Mouse (Mus musculus) intestine, postnatal 0 days (tissue): ENCODE data around the gene Plrg1. TPM values are rescaled to one million over a fixed set of nuclear protein-coding genes. Genes with fewer than 3 reads are reported as not detected.

ENCODE experiments used
- ATAC-seq: fragments of 200-750 bp; cut with Nextera tagmentation; 2 replicates; pipeline ENCODE4 v1.8.0; 2017; ENCODE audit warnings: mild to moderate bottlenecking, moderate TSS enrichment, moderate library complexity
- H3K27ac ChIP-seq: fragments of 300-500 bp; sonication (generic); 2 replicates; pipeline ENCODE4 v1.5.1; 2014; ENCODE audit warnings: mild to moderate bottlenecking, low read depth, low read length, moderate library complexity
- H3K27me3 ChIP-seq: fragments of 300-500 bp; sonication (generic); replicated peaks from 2 replicates; pipeline ENCODE4 v1.6.1; 2014; ENCODE audit warnings: low read length, mixed read lengths; ENCODE audit not compliant: control insufficient read depth, insufficient read depth
- H3K36me3 ChIP-seq: fragments of 300-500 bp; sonication (generic); 2 replicates; pipeline ENCODE4 v1.6.1; 2014; ENCODE audit warnings: mild to moderate bottlenecking, moderate library complexity; ENCODE audit not compliant: control insufficient read depth, insufficient read depth
- H3K4me1 ChIP-seq: fragments of 300-500 bp; sonication (generic); replicated peaks from 2 replicates; pipeline ENCODE4 v1.6.1; 2014; ENCODE audit warnings: antibody characterized with exemption, low read length, mixed read lengths; ENCODE audit not compliant: control insufficient read depth, insufficient read depth
- H3K4me2 ChIP-seq: fragments of 300-500 bp; sonication (generic); replicated peaks from 2 replicates; pipeline ENCODE4 v1.6.1; 2014; ENCODE audit warnings: low read depth, mild to moderate bottlenecking, moderate library complexity
- H3K4me3 ChIP-seq: fragments of 300-500 bp; sonication (generic); 2 replicates; pipeline ENCODE4 v1.5.1; 2014; ENCODE audit warnings: low read depth, low read length
- H3K9ac ChIP-seq: fragments of 300-500 bp; sonication (generic); 2 replicates; pipeline ENCODE4 v1.6.1; 2014; ENCODE audit warnings: mild to moderate bottlenecking, low read depth, low read length
- H3K9me3 ChIP-seq: fragments of 300-500 bp; sonication (generic); 2 replicates; pipeline ENCODE4 v1.6.1; 2016; ENCODE audit warnings: mixed run types; ENCODE audit not compliant: control insufficient read depth
- CTCF ChIP-seq: sonication (generic); IDR thresholded peaks from 2 replicates; pipeline ENCODE4 v1.5.1; 2016; ENCODE audit warnings: low read depth, mild to moderate bottlenecking, control low read depth, antibody characterized with exemption, moderate library complexity
- WGBS: fragments of 180-500 bp; shearing (Covaris S2); extraction: QIAGEN DNeasy Blood & Tissue Kit; methylation state at CpG from one replicate; pipeline ENCODE4 v1.1.7; 2014; 5-methylcytosine and 5-hydroxymethylcytosine counted together
- polyA plus RNA-seq: library from polyadenylated mRNA; unstranded; fragments of >200 nt; fragmentation: Nextera tagmentation; extraction: Ambion mirVana; gene quantifications from 2 replicates; pipeline ENCODE4 v1.2.1, GENCODE M21; 2015

The Plrg1 gene
- polyA plus RNA-seq, 1 experiment from 2014 or later = 38.0 TPM

GRCm38 (mm10) chr3:83013951-83014350 lies 41.4 kb upstream of the Plrg1 start:
- Histone ChIP-seq H3K27me3 (no peaks in the 10 kb centered on the region), H3K36me3 (no peaks in the 10 kb centered on the region), H3K9me3 (no peaks in the 10 kb centered on the region), H3K4me1 (no peaks in the 10 kb centered on the region), H3K27ac (no peak overlapping the region), H3K4me3 (no peak overlapping the region), H3K9ac (no peak overlapping the region), H3K4me2 (no peak overlapping the region)
- ATAC-seq = no peak
- WGBS = 81% methylated on average over 10 of the region's 10 CpGs
- TF ChIP-seq CTCF = no peak

DNA sequence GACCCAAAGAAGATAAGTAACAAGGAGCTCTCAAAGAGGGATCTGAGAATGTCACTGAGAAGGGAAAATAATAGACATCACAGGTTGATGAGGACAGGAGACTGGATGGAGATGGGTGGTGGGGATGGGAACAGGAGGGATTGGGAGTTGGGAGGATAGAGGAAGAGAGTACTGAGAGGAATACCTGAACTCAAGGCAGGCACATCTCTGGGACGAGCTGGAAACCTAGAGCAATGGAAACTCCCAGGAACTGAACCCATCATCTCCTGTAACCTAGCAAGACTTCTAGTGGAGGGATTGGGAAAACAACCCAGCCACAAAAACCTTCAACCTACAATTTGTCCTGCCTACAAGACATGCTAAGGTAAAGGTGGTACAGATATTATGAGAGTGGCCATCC lies 39.1 kb upstream of the Plrg1 start:
- no peak for TF ChIP-seq CTCF
- Histone ChIP-seq H3K36me3 (no peaks in the 10 kb centered on the region), H3K4me3 (no peak overlapping the region), H3K27ac (no peak overlapping the region), H3K9me3 (no peaks in the 10 kb centered on the region), H3K27me3 (no peaks in the 10 kb centered on the region), H3K4me1 (no peaks in the 10 kb centered on the region), H3K9ac (no peak overlapping the region), H3K4me2 (no peak overlapping the region)
- ATAC-seq = no peak
- 84% methylated on average over 1 of the region's 1 CpGs for WGBS

DNA sequence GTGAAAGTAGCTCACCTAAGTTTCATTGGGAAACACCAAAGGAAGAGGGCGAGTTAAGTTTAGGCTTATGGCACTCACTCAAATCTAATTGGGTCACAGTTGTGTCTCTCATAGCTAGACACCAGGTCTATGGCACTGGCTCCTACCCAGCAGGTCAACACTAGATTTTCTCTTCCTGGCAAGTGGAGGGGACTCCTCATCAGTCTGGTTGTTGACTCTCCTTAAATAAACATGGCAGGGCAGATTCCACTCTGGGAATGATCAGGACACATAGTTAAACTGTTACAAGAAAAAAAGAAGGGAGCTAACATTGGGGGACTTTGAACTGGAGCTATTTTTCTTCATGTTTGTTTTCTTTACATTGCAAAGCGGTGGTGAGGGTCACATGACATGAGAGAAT lies 34.9 kb upstream of the Plrg1 start:
- no peak overlapping the region for H3K9ac ChIP-seq
- ATAC-seq = peak; percentile 28; the same call in 1 of the 2 replicates
- H3K27me3 ChIP-seq = no peaks in the 10 kb centered on the region
- H3K4me1 ChIP-seq = no peaks in the 10 kb centered on the region
- TF ChIP-seq CTCF = no peak
- no peak overlapping the region for H3K4me3 ChIP-seq
- H3K27ac ChIP-seq = no peak overlapping the region
- no peak overlapping the region for H3K4me2 ChIP-seq
- no peaks in the 10 kb centered on the region for H3K36me3 ChIP-seq
- WGBS = 59% methylated on average over 2 of the region's 2 CpGs
- H3K9me3 ChIP-seq = no peaks in the 10 kb centered on the region

DNA sequence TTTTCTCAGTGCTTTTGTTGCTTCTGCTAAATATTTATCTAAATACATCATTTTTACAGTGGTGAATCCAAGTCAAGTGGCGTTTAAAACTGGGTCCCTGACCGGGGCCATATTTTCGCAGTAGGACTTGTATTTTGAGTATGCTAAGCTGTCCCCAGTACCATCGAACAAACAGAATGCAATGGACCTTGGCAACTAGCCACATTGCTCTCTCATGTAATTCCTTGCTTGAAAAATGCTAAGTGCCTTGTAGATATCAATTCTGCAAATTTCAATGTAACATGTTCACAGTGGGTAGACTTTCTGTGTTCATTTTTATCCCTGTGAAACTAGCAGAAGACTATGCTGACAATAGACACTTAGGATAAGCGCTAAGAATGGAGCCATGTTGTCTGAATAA lies 34.1 kb upstream of the Plrg1 start:
- TF ChIP-seq CTCF = no peak
- 83% methylated on average over 5 of the region's 5 CpGs for WGBS
- Histone ChIP-seq H3K9me3 (no peaks in the 10 kb centered on the region), H3K4me2 (no peak overlapping the region), H3K27me3 (no peaks in the 10 kb centered on the region), H3K4me1 (no peaks in the 10 kb centered on the region), H3K9ac (no peak overlapping the region), H3K4me3 (no peak overlapping the region), H3K36me3 (no peaks in the 10 kb centered on the region), H3K27ac (no peak overlapping the region)
- no peak for ATAC-seq

DNA sequence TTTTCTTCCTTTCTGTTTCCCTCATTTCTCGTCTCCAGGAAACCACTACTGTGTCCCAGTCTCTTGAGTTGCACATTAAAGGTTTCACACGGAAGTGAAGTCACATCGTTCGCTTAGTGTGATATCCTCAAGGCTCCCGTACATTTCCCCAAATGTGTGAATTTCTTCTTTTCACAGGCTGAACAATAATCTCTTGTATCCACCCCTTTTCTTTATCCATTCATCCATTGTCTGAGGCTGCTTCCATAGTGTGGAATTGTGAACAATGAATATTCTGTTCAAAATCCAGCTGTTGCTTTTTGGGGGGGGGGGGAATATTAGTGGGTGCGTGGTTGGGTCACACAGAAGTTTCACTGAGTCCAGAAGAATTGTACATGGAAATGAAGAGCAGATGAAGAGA lies 30.3 kb upstream of the Plrg1 start:
- no peak for TF ChIP-seq CTCF
- no peak for ATAC-seq
- Histone ChIP-seq H3K36me3 (no peaks in the 10 kb centered on the region), H3K27me3 (no peaks in the 10 kb centered on the region), H3K9ac (no peak overlapping the region), H3K27ac (no peak overlapping the region), H3K4me2 (no peak overlapping the region), H3K9me3 (no peaks in the 10 kb centered on the region), H3K4me1 (no peaks in the 10 kb centered on the region), H3K4me3 (no peak overlapping the region)
- 85% methylated on average over 6 of the region's 6 CpGs for WGBS

DNA sequence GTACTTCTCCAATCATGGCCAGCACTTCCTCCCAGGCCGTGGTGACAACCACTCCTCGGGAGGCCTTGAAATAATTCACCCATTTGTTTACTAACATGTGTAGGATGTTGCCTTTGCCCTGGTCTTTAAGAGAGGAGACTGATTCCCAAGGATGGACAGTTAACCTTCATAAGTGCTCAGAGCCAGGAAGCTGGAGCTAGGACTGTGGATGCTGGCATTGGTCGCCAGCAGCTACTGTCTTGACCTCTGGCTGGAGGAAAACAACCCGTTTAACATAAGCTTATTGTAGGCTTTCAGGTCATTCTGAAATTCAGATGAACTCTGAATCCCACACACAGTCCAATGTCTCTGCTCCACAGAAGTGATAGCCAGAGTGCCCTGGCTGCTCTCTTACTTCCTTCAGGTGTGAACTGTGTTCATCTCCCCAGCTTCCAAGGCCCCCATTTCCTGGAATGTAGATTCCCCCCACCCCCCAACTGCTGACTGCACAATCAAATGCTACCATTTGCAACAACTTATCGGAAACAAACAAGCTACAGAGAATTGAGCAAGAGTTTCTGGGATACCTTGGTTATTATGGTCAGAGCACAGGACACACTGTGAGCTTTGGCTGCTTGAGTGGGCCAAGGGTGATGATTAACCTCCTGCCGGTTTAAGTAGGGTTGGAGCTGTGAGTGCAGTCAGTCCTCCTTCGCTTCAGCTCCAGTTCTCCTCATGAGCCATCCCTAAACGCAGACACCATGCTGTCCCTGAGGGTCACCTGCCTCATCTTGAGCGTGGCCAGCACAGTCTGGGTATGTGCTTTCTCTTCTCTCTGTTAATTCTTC lies 29.6 kb upstream of the Plrg1 start, which contains the start of gene Fga:
Gene Fga (plus strand): TSS at position 602 of the 827 bp plus-strand sequence.
- Histone ChIP-seq H3K9ac (no peak within 1 kb of the TSS), H3K4me1 (no peaks in the 10 kb centered on the region), H3K36me3 (no peaks in the 10 kb centered on the region), H3K27ac (no peak within 1 kb of the TSS; the same call in 1 of the 2 replicates), H3K27me3 (no peaks in the 10 kb centered on the region), H3K9me3 (no peaks in the 10 kb centered on the region), H3K4me3 (no peak within 1 kb of the TSS), H3K4me2 (peak within 1 kb of the TSS; percentile 33)
- ATAC-seq = peak; percentile 73
- WGBS = 53% methylated on average over 9 of the region's 9 CpGs
- no peak for TF ChIP-seq CTCF
